Comparison of ENCODE assay signal across 8 mouse cellular contexts in the genomic region with DNA sequence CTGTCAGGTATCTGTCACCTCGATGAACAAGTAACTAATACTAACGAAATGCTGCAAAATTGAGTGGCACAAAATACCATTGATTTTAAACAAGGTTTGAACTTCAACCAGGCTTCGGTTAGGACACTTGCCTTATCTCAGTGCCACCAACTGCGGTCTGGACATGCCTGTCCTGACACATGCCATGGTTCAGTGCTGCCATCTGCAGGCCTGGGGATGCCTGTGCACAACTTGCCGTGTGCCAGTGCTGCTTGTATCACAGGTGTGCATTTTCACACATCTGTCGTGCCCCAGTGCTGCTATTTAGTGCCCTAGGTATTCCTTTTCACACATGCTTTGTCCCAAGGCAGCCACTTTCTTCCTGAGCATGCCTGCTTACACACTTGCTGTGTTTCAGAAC.
DNase-seq lines count a peak whose midpoint lies in the region; ATAC-seq and TF ChIP-seq lines count a peak whose summit lies in the region.

No protein-coding gene starts in this region.

- no peak for TF ChIP-seq EP300 in lung, postnatal 0 days (IDR thresholded peaks at IDR 0.05)
- TF ChIP-seq EP300 in stomach, postnatal 0 days (optimal IDR thresholded peaks at IDR 0.05), result no peak

- DNase-seq in adrenal gland, adult 2 months, result peak; percentile 16
- DNase-seq in adrenal gland, postnatal 4 days (ENCODE audit: low spot score in 2 of 2), result no peak
- DNase-seq in lung, postnatal 0 days (ENCODE audit: low spot score), result no peak
- DNase-seq in lung, postnatal 25 days (ENCODE audit: low spot score), result no peak
- DNase-seq in embryonic facial prominence, embryonic 11.5 days (ENCODE audit: low spot score), result peak; percentile 50
- DNase-seq in stomach, postnatal 0 days (ENCODE audit: low spot score), result no peak
- no peak for DNase-seq in midbrain, embryonic 14.5 days
- DNase-seq in heart, adult 8-10 months (ENCODE audit: low spot score), result no peak

- no peak for ATAC-seq in lung, postnatal 0 days
- ATAC-seq in embryonic facial prominence, embryonic 11.5 days (replicated peaks; ENCODE audit: insufficient number of reproducible peaks, low FRiP score, low TSS enrichment, low read depth), result no peak
- no peak for ATAC-seq in stomach, postnatal 0 days (ENCODE audit: low FRiP score, low TSS enrichment)
- ATAC-seq in midbrain, embryonic 14.5 days (ENCODE audit: low FRiP score, low TSS enrichment), result no peak

- H3K27ac ChIP-seq in lung, postnatal 0 days (ENCODE audit: low read length), result no peak overlapping the region
- H3K27ac ChIP-seq in embryonic facial prominence, embryonic 11.5 days (replicated peaks; ENCODE audit: low read depth, low read length), result no peak overlapping the region
- no peak overlapping the region for H3K27ac ChIP-seq in stomach, postnatal 0 days (replicated peaks)
- H3K27ac ChIP-seq in midbrain, embryonic 14.5 days (replicated peaks; ENCODE audit: low read depth, low read length), result no peak overlapping the region

- H3K9me3 ChIP-seq in lung, postnatal 0 days (ENCODE audit: low read length), result no peaks in the 10 kb centered on the region
- H3K9me3 ChIP-seq in embryonic facial prominence, embryonic 11.5 days (replicated peaks; ENCODE audit: control insufficient read depth, low read length), result no peaks in the 10 kb centered on the region
- H3K9me3 ChIP-seq in stomach, postnatal 0 days (ENCODE audit: control insufficient read depth, low read length), result no peaks in the 10 kb centered on the region
- no peaks in the 10 kb centered on the region for H3K9me3 ChIP-seq in midbrain, embryonic 14.5 days (ENCODE audit: control insufficient read depth, low read length)

- H3K4me2 ChIP-seq in lung, postnatal 0 days (replicated peaks; ENCODE audit: low read depth, low read length), result no peak overlapping the region
- no peak overlapping the region for H3K4me2 ChIP-seq in embryonic facial prominence, embryonic 11.5 days (ENCODE audit: low read depth, low read length)
- H3K4me2 ChIP-seq in stomach, postnatal 0 days (replicated peaks; ENCODE audit: low read depth), result no peak overlapping the region
- H3K4me2 ChIP-seq in midbrain, embryonic 14.5 days (ENCODE audit: low read length), result no peak overlapping the region

- no peaks in the 10 kb centered on the region for H3K27me3 ChIP-seq in lung, postnatal 0 days (replicated peaks; ENCODE audit: insufficient read depth, low read length)
- no peaks in the 10 kb centered on the region for H3K27me3 ChIP-seq in embryonic facial prominence, embryonic 11.5 days (ENCODE audit: control insufficient read depth, insufficient read depth, low read length)
- no peaks in the 10 kb centered on the region for H3K27me3 ChIP-seq in stomach, postnatal 0 days (ENCODE audit: control insufficient read depth, insufficient read depth, low read length)
- H3K27me3 ChIP-seq in midbrain, embryonic 14.5 days (ENCODE audit: control insufficient read depth, insufficient read depth, low read length), result no peaks in the 10 kb centered on the region

- H3K4me3 ChIP-seq in lung, postnatal 0 days (ENCODE audit: low read depth, low read length), result no peak overlapping the region
- no peak overlapping the region for H3K4me3 ChIP-seq in embryonic facial prominence, embryonic 11.5 days (ENCODE audit: low read depth, low read length)
- H3K4me3 ChIP-seq in stomach, postnatal 0 days (ENCODE audit: low read depth, low read length), result no peak overlapping the region
- no peak overlapping the region for H3K4me3 ChIP-seq in midbrain, embryonic 14.5 days (replicated peaks; ENCODE audit: low read depth, low read length)

- no peaks in the 10 kb centered on the region for H3K36me3 ChIP-seq in lung, postnatal 0 days (ENCODE audit: insufficient read depth, low read length)
- H3K36me3 ChIP-seq in embryonic facial prominence, embryonic 11.5 days (replicated peaks; ENCODE audit: control insufficient read depth, insufficient read depth, low read depth, low read length), result no peaks in the 10 kb centered on the region
- H3K36me3 ChIP-seq in stomach, postnatal 0 days (ENCODE audit: control insufficient read depth, insufficient read depth, low read length), result no peaks in the 10 kb centered on the region
- no peaks in the 10 kb centered on the region for H3K36me3 ChIP-seq in midbrain, embryonic 14.5 days (ENCODE audit: control insufficient read depth, insufficient read depth, low read length)

- peak; percentile 60 for TF ChIP-seq CTCF in lung, postnatal 0 days (IDR thresholded peaks at IDR 0.05)
- peak; percentile 60 for TF ChIP-seq CTCF in stomach, postnatal 0 days (IDR thresholded peaks at IDR 0.05; ENCODE audit: low read depth)

- no peak overlapping the region for H3K9ac ChIP-seq in lung, postnatal 0 days (replicated peaks; ENCODE audit: low read depth)
- no peak overlapping the region for H3K9ac ChIP-seq in embryonic facial prominence, embryonic 11.5 days (replicated peaks; ENCODE audit: low read length)
- H3K9ac ChIP-seq in stomach, postnatal 0 days (ENCODE audit: low read length), result no peak overlapping the region
- H3K9ac ChIP-seq in midbrain, embryonic 14.5 days (replicated peaks; ENCODE audit: low read length), result no peak overlapping the region

- 60% methylated on average over 6 of the region's 6 CpGs for WGBS in lung, postnatal 0 days
- 64% methylated on average over 6 of the region's 6 CpGs for WGBS in embryonic facial prominence, embryonic 11.5 days
- WGBS in stomach, postnatal 0 days, result 71% methylated on average over 6 of the region's 6 CpGs
- 76% methylated on average over 6 of the region's 6 CpGs for WGBS in midbrain, embryonic 14.5 days

- no peaks in the 10 kb centered on the region for H3K4me1 ChIP-seq in lung, postnatal 0 days (ENCODE audit: insufficient read depth, low read depth, low read length)
- no peaks in the 10 kb centered on the region for H3K4me1 ChIP-seq in embryonic facial prominence, embryonic 11.5 days (ENCODE audit: control insufficient read depth, insufficient read depth, low read length)
- no peaks in the 10 kb centered on the region for H3K4me1 ChIP-seq in stomach, postnatal 0 days (replicated peaks; ENCODE audit: control insufficient read depth, insufficient read depth)
- no peaks in the 10 kb centered on the region for H3K4me1 ChIP-seq in midbrain, embryonic 14.5 days (ENCODE audit: control insufficient read depth, insufficient read depth, low read length)

Comparison
In these comparisons a context has a peak if more than half of its experiments do, and no peak if none do; other contexts are left out.
1. DNase-seq: peak in adrenal gland, adult 2 months (single experiment) and embryonic facial prominence, embryonic 11.5 days (single experiment); none in adrenal gland, postnatal 4 days (0 of 2), lung, postnatal 0 days (single experiment), lung, postnatal 25 days (single experiment), stomach, postnatal 0 days (single experiment), midbrain, embryonic 14.5 days (single experiment) and heart, adult 8-10 months (single experiment).